Mouse (Mus musculus) midbrain, embryonic 14.5 days (tissue): Measurements from ENCODE around the gene Tollip. TPM values are rescaled to one million over a fixed set of nuclear protein-coding genes. Genes with fewer than 3 reads are reported as not detected.

Experiments
- ATAC-seq: fragments of 200-750 bp; cut with Nextera tagmentation; 2 replicates; pipeline ENCODE4 v1.8.0; 2017; ENCODE audit warnings: moderate number of reproducible peaks, moderate library complexity; ENCODE audit not compliant: low FRiP score, low TSS enrichment
- DNase-seq: peaks from one replicate; pipeline ENCODE4 v3.0.0-alpha.2; 2015
- H3K27ac ChIP-seq: fragments of 300-500 bp; sonication (generic); replicated peaks from 2 replicates; pipeline ENCODE4 v1.5.1; 2014; ENCODE audit warnings: mild to moderate bottlenecking, low read depth, low read length, moderate library complexity
- H3K27me3 ChIP-seq: fragments of 300-500 bp; sonication (generic); 2 replicates; pipeline ENCODE4 v1.6.1; 2014; ENCODE audit warnings: low read length, control low read depth, mixed read lengths; ENCODE audit not compliant: control insufficient read depth, insufficient read depth
- H3K36me3 ChIP-seq: fragments of 300-500 bp; sonication (generic); 2 replicates; pipeline ENCODE4 v1.6.1; 2014; ENCODE audit warnings: low read length, control low read depth; ENCODE audit not compliant: control insufficient read depth, insufficient read depth
- H3K4me1 ChIP-seq: fragments of 300-500 bp; sonication (generic); 2 replicates; pipeline ENCODE4 v1.6.1; 2014; ENCODE audit warnings: mild to moderate bottlenecking, antibody characterized with exemption, low read length, control low read depth; ENCODE audit not compliant: control insufficient read depth, insufficient read depth
- H3K4me2 ChIP-seq: fragments of 300-500 bp; sonication (generic); 2 replicates; pipeline ENCODE4 v1.6.1; 2014; ENCODE audit warnings: mild to moderate bottlenecking, low read length, moderate library complexity
- H3K4me3 ChIP-seq: fragments of 300-500 bp; sonication (generic); replicated peaks from 2 replicates; pipeline ENCODE4 v1.5.1; 2014; ENCODE audit warnings: low read depth, low read length
- H3K9ac ChIP-seq: fragments of 300-500 bp; sonication (generic); replicated peaks from 2 replicates; pipeline ENCODE4 v1.6.1; 2014; ENCODE audit warnings: mild to moderate bottlenecking, low read length, moderate library complexity
- H3K9me3 ChIP-seq: fragments of 300-500 bp; sonication (generic); 2 replicates; pipeline ENCODE4 v1.6.1; 2016; ENCODE audit warnings: low read length, control low read depth, mixed read lengths; ENCODE audit not compliant: control insufficient read depth
- WGBS: fragments of 180-500 bp; shearing (Covaris S2); extraction: QIAGEN DNeasy Blood & Tissue Kit; methylation state at CpG from one replicate; pipeline ENCODE4 v1.1.7; 2014; 5-methylcytosine and 5-hydroxymethylcytosine counted together
- polyA plus RNA-seq: library from polyadenylated mRNA; unstranded; fragments of >200 nt; fragmentation: Nextera tagmentation; extraction: Ambion mirVana; gene quantifications from 2 replicates; pipeline ENCODE4 v1.2.1, GENCODE M21; 2014

The Tollip gene
- polyA plus RNA-seq, 1 experiment from 2014 or later, result 79.7 TPM

DNA sequence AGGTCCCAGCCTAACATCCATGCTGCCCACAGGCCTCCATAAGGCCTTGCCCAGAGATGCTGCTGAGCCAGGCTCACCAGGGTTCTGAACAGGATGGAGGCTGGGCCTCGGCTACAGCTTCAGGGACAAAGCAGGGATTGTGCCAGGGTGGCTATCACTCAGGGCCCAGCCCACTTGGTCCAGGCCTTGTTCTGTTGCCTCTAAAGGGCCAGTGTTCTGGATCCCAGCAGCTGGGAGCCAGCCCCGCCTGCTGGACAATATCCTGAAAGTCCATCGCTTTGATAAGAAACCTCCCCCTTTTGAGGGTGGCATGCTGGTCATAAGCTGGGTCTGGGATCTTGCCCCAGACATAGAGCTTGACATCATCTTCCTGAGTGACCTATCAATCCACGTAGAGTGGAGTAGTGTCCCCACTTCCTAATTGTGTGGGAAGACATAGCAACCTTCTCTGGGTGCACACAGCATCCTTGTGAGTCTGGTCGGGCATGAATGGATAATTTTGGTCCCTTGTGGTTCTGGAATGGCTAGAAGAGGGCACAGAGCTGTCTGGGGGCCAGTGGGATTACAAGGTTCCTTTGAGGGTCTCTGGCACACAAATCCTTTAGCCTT, 37.4 kb upstream of the Tollip start:
- no peak overlapping the region for H3K9ac ChIP-seq
- DNase-seq, result no peak
- H3K4me2 ChIP-seq, result no peak overlapping the region
- H3K27me3 ChIP-seq, result no peaks in the 10 kb centered on the region
- no peak overlapping the region for H3K4me3 ChIP-seq
- ATAC-seq, result no peak
- peaks cover 90% of the 10 kb centered on the region for H3K4me1 ChIP-seq
- H3K36me3 ChIP-seq, result peaks cover 9% of the 10 kb centered on the region
- 75% methylated on average over 5 of the region's 5 CpGs for WGBS
- 0 out of 2 replicates have a peak overlapping the region, but pooled peaks have one; percentile 37 for H3K27ac ChIP-seq
- H3K9me3 ChIP-seq, result no peaks in the 10 kb centered on the region

DNA sequence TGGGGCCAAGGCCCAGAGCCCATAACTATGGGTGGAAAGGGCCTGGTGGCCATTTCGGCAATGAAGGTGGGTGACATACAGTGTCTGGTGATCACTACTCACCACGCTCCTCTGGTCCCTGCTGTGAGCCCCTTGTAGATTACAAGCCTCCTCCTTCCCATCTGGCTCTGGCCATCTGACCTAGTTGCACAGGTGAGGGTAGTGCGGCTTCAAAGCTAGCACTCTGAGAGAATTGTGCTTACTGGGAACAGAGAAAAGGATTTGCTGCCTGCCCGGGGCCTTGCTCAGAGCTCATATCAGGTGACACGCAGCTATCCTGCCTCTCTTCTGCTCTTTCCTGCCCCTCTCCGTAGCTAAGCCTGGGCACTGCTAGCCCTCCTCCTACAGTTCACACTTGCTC, 35.3 kb upstream of the Tollip start:
- ATAC-seq (no peak), DNase-seq (no peak)
- H3K36me3 ChIP-seq, result peaks cover 9% of the 10 kb centered on the region
- H3K9ac ChIP-seq, result no peak overlapping the region
- no peak overlapping the region for H3K27ac ChIP-seq
- no peaks in the 10 kb centered on the region for H3K9me3 ChIP-seq
- H3K4me1 ChIP-seq, result peaks cover 73% of the 10 kb centered on the region
- H3K4me3 ChIP-seq, result no peak overlapping the region
- H3K4me2 ChIP-seq, result 0 out of 2 replicates have a peak overlapping the region, but pooled peaks have one; percentile 19
- H3K27me3 ChIP-seq, result no peaks in the 10 kb centered on the region
- WGBS, result 81% methylated on average over 6 of the region's 6 CpGs

DNA sequence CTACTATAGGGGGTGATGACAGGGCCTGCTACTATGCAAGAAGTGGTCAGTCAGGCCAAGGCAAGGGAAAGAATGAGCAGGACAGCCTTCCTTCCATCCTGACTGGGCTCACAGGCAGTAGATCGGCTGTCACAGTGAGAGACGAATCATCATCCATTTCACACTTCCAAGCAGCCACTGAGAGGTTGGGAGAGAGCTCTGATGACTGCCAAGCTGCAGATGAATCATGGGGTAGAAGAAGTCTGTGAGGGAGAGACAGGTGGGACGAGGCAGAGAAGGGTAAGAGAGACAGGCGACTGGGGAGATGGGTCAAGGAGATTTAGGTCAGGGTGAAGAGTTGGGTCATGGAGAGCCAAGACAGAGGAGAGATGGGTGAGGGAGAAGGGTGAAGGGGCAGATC, 34.6 kb upstream of the Tollip start:
- no peak for ATAC-seq
- no peaks in the 10 kb centered on the region for H3K27me3 ChIP-seq
- peaks cover 74% of the 10 kb centered on the region for H3K4me1 ChIP-seq
- DNase-seq, result no peak
- no peak overlapping the region for H3K4me3 ChIP-seq
- H3K27ac ChIP-seq, result no peak overlapping the region
- H3K9ac ChIP-seq, result no peak overlapping the region
- no peaks in the 10 kb centered on the region for H3K9me3 ChIP-seq
- peaks cover 9% of the 10 kb centered on the region for H3K36me3 ChIP-seq
- no peak overlapping the region for H3K4me2 ChIP-seq
- WGBS, result 90% methylated on average over 4 of the region's 4 CpGs

DNA sequence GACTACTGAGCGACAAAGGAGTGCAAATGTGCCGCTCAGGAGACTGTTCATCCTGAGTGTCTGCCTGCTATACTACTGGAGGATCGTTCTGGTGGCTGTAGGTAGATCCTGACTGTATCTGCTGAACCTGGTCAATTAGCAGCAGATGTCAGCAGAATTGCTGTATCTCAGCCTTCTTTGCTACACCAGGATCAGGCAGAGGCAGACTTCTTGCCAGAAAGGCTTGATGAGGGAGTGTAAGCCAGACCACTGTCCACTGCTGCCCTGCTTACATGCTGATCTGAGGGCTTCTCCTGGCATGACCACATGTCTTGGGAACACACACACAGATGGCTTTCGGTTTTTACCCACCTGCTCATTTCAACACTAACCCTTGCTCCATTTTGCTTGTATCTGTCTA, 33.5 kb upstream of the Tollip start:
- H3K27ac ChIP-seq, result peak overlapping the region; percentile 98; the same call in 1 of the 2 replicates
- peak overlapping the region; percentile 94 for H3K4me2 ChIP-seq
- no peak for DNase-seq

DNA sequence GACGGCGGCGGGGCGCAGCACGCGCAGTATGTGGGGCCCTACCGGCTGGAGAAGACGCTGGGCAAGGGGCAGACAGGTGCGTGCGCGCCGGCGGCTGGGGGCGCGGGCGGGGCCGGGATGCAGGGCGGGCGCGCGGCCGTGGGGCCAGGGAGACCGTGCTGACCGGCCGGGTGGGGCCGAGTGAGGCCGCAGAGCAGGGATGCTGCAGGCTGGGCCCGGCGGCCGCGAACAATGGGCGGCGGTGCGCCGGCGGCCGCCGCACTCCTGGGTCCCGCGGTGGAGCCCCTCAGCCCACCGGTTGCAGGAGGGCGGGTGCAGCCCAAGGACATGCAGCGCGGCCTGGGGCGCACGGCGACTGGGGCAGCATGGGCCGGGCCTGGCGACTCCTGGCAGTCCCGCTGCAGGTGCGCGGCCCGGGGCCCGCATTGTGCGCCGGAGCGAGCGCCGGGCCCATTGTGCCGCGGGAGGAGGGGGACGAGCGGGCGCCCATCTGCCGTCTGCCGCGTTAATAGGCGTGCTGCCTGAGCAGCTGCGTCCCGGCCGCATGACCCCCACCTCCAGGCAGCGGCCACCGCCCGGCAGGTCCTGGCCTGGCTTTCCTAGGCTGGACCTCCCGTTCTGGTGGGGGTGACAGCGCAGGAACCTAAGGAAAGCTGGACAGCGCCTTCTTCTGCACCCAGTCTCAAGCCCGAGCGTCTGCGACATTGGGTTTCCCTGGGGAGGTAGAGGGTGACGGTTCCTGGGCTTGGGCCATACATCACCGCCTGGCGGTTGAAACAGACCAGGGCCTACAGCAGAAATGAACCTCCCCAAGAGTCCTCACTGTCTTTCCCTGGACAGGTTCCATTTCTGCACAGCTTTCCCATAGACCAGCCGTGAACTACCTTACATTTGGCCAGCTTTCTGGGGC, 32.1 kb upstream of the Tollip start:
- WGBS, result under 1% methylated on average over 81 of the region's 84 CpGs
- no peaks in the 10 kb centered on the region for H3K9me3 ChIP-seq
- ATAC-seq, result peak; percentile 66
- H3K27ac ChIP-seq, result peak overlapping the region; percentile 98
- H3K4me2 ChIP-seq, result peak overlapping the region; percentile 94
- H3K9ac ChIP-seq, result peak overlapping the region; percentile 100
- H3K27me3 ChIP-seq, result no peaks in the 10 kb centered on the region
- peaks cover 9% of the 10 kb centered on the region for H3K36me3 ChIP-seq
- peaks cover 59% of the 10 kb centered on the region for H3K4me1 ChIP-seq
- H3K4me3 ChIP-seq, result peak overlapping the region; percentile 98
- DNase-seq, result peak; percentile 83

More for the DNA sequence above, 33.5 kb upstream of the Tollip start:
- Histone ChIP-seq H3K9ac (peak overlapping the region; percentile 100), H3K9me3 (no peaks in the 10 kb centered on the region), H3K27me3 (no peaks in the 10 kb centered on the region), H3K4me1 (peaks cover 65% of the 10 kb centered on the region), H3K36me3 (peaks cover 9% of the 10 kb centered on the region), H3K4me3 (peak overlapping the region; percentile 98)
- ATAC-seq, result no peak
- WGBS, result 91% methylated on average over 4 of the region's 4 CpGs

DNA sequence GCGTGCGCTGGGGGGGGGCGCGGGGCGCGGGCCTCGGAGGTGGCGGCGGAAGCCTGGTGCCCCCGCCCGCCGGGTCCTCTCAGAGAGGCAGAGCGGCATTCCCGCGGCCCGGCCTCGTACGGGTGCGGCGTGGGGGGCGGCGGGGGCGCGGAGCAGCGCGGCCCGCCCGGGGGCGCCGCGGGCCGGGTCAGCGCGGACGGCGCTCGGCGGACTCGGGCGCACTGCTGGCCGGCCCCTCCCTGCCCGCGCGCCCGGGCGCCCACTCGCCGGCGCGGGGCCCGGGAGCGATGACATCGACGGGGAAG, 31.4 kb upstream of the Tollip start:
- peak overlapping the region; percentile 100 for H3K9ac ChIP-seq
- H3K27ac ChIP-seq, result peak overlapping the region; percentile 98
- under 1% methylated on average over 33 of the region's 54 CpGs for whole genome bisulfite sequencing
- H3K36me3 ChIP-seq, result peaks cover 9% of the 10 kb centered on the region
- H3K4me3 ChIP-seq, result peak overlapping the region; percentile 98
- H3K27me3 ChIP-seq, result no peaks in the 10 kb centered on the region
- DNase-seq, result peak; percentile 67
- H3K4me1 ChIP-seq, result peaks cover 58% of the 10 kb centered on the region
- H3K9me3 ChIP-seq, result no peaks in the 10 kb centered on the region
- no peak; the same call in 1 of the 2 replicates for ATAC-seq
- peak overlapping the region; percentile 94 for H3K4me2 ChIP-seq

DNA sequence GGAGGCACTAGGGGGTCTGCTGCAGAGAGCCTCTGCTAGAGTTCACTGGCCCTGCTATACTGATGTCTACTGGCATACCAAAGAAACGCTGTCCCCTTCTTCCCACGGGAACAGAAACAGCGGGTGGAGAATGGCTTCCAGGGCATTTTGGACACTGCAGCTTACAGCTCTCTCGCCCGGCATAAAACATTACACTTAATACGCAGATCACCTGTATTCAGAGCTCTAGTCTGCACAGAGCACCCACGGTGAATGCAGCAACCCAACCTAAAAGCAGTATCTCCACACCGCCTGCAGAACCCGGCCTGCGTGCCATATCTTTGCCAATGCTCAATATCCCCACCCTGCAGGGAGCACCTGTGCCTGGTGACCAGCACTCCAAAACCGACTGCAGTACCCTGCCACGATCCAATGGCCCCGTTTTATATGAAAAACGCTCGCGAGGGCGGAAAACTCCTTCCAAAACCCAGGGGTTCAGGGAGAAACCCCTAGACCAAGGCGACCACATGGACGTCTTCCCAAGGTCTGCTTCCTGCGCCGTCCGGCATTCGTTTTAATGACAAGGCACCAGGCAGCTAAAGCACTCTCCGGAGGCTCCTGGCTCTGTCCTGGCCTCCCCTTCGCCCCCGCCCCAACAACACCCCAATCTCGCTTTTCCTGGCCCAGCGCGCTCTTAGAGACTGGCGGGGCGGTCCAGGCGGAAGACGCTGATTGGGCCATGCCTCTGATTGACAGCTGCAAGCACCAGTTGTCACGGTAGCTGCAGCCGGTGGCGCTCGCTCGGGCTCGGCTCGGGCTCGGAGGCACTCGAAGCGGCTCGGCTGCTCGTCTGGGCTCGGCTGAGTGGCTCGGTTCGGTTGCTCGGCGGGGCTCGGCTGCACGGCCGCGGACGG, 30.8 kb upstream of the Tollip start, which contains the start of gene Brsk2:
Brsk2 (plus strand) TSS at position 846 of the 893 bp plus-strand sequence.
- peaks cover 9% of the 10 kb centered on the region for H3K36me3 ChIP-seq
- peak within 1 kb of the TSS; percentile 94 for H3K4me2 ChIP-seq
- ATAC-seq (peak; percentile 91), DNase-seq (peak; percentile 98)
- H3K9me3 ChIP-seq, result no peaks in the 10 kb centered on the region
- H3K27ac ChIP-seq, result peak within 1 kb of the TSS; percentile 98
- peak within 1 kb of the TSS; percentile 98 for H3K4me3 ChIP-seq
- peaks cover 52% of the 10 kb centered on the region for H3K4me1 ChIP-seq
- H3K27me3 ChIP-seq, result no peaks in the 10 kb centered on the region
- peak within 1 kb of the TSS; percentile 100 for H3K9ac ChIP-seq
- under 1% methylated on average over 55 of the region's 55 CpGs for WGBS

DNA sequence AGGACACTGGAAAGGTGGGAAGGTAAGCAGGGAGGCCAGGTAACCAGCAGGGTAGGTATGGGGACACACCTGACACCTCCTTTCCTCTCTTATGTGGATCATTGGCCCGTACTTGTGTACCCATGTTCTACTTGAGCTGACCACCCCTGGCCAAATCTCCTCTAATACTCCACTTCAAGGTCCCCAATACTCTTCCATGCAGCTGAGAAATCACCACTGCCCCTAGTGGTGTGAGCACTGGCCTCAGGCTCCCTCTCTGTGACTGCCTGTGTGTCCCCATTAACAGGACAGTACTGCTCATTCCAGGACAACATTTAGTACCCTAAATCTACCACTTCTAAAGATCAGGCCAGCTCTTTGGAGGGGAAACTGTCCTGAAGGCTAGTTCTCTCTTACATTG, 29.7 kb upstream of the Tollip start:
- H3K27me3 ChIP-seq, result no peaks in the 10 kb centered on the region
- no peak overlapping the region for H3K4me3 ChIP-seq
- peaks cover 41% of the 10 kb centered on the region for H3K4me1 ChIP-seq
- no peak overlapping the region for H3K9ac ChIP-seq
- no peak overlapping the region for H3K27ac ChIP-seq
- WGBS, result 64% methylated on average over 1 of the region's 1 CpGs
- ATAC-seq (no peak), DNase-seq (peak; percentile 26)
- peaks cover 9% of the 10 kb centered on the region for H3K36me3 ChIP-seq
- no peaks in the 10 kb centered on the region for H3K9me3 ChIP-seq
- peak overlapping the region; percentile 94 for H3K4me2 ChIP-seq
